Mouse (Mus musculus) limb, embryonic 10.5 days (tissue): ENCODE measurements around the gene Wwox. TPM values are rescaled to one million over a fixed set of nuclear protein-coding genes. Genes with fewer than 3 reads are reported as not detected.

Source experiments
- DNase-seq: peaks from one replicate; pipeline ENCODE4 v3.0.0-alpha.2; 2017; ENCODE audit warnings: low spot score
- H3K27ac ChIP-seq: fragments of 300-500 bp; sonication (generic); 2 replicates; pipeline ENCODE4 v1.5.1; 2016; ENCODE audit warnings: mild to moderate bottlenecking
- H3K27me3 ChIP-seq: fragments of 300-500 bp; sonication (generic); 2 replicates; pipeline ENCODE4 v1.6.1; 2016; ENCODE audit warnings: low read depth, mild to moderate bottlenecking; ENCODE audit not compliant: poor library complexity, severe bottlenecking
- H3K36me3 ChIP-seq: fragments of 300-500 bp; sonication (generic); 2 replicates; pipeline ENCODE4 v1.6.1; 2016; ENCODE audit warnings: mild to moderate bottlenecking, moderate library complexity
- H3K4me1 ChIP-seq: fragments of 300-500 bp; sonication (generic); 2 replicates; pipeline ENCODE4 v1.6.1; 2016
- H3K4me3 ChIP-seq: fragments of 300-500 bp; sonication (generic); 2 replicates; pipeline ENCODE4 v1.5.1; 2016; ENCODE audit warnings: mild to moderate bottlenecking, moderate library complexity
- H3K9me3 ChIP-seq: fragments of 300-500 bp; sonication (generic); replicated peaks from 2 replicates; pipeline ENCODE4 v1.6.1; 2016; ENCODE audit warnings: mild to moderate bottlenecking
- WGBS: fragments of 180-500 bp; shearing (Covaris S2); methylation state at CpG from one replicate; pipeline ENCODE4 v1.1.7; 2016; 5-methylcytosine and 5-hydroxymethylcytosine counted together
- polyA plus RNA-seq: library from polyadenylated mRNA; unstranded; fragments of >200 nt; fragmentation: Nextera tagmentation; extraction: Ambion mirVana; gene quantifications from 2 replicates; pipeline ENCODE4 v1.2.1, GENCODE M21; 2016

Wwox gene
- polyA plus RNA-seq, 1 experiment from 2014 or later, result 8.6 TPM

DNA sequence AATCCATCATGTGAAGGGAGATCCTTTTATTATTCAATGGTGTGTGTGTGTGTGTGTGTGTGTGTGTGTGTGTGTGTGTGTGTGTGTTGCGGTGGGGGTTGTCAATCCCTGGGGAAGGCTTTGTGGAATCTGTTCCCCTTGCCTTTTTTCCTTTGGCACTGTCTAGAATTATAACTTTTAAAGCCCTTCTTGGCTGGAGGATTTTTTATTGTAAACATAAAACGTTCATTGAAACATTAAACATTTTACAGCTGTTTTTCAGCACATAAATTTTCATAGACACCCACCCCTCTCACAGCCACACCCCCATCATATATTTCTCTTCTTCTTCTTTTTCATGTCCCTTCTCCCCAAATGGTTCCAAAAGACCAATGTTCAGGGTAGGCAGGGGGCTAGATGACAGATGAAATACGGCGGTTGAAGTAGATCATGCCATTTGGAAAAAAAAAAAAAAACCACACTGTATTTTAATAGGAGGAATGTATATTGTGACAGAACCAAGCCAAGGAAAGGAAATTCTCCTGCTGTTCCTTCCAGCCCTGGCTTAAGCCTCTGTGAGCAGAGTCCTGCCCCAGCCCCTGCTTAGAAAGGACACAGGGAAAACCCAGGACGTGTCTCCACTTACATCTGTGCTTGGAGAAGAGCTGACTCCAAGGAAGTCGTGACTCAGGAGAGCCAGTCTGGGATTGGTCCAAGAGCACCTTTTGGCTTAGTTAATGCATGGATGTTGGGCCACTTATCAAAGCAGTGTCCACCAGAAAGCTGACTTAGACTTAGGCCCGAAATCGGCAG lies 517.1 kb downstream of the Wwox start:
- no peak overlapping the region for H3K4me3 ChIP-seq
- no peaks in the 10 kb centered on the region for H3K4me1 ChIP-seq
- H3K9me3 ChIP-seq, result no peaks in the 10 kb centered on the region
- H3K27me3 ChIP-seq, result no peaks in the 10 kb centered on the region
- DNase-seq, result no peak
- no peaks in the 10 kb centered on the region for H3K36me3 ChIP-seq
- H3K27ac ChIP-seq, result no peak overlapping the region
- 82% methylated on average over 8 of the region's 8 CpGs for WGBS

GRCm38 (mm10) chr8:114958437-114959107 lies 519.1 kb downstream of the Wwox start:
- no peaks in the 10 kb centered on the region for H3K4me1 ChIP-seq
- H3K27ac ChIP-seq, result no peak overlapping the region
- no peaks in the 10 kb centered on the region for H3K27me3 ChIP-seq
- no peaks in the 10 kb centered on the region for H3K36me3 ChIP-seq
- 81% methylated on average over 16 of the region's 16 CpGs for WGBS
- DNase-seq, result no peak
- no peaks in the 10 kb centered on the region for H3K9me3 ChIP-seq
- H3K4me3 ChIP-seq, result no peak overlapping the region

DNA sequence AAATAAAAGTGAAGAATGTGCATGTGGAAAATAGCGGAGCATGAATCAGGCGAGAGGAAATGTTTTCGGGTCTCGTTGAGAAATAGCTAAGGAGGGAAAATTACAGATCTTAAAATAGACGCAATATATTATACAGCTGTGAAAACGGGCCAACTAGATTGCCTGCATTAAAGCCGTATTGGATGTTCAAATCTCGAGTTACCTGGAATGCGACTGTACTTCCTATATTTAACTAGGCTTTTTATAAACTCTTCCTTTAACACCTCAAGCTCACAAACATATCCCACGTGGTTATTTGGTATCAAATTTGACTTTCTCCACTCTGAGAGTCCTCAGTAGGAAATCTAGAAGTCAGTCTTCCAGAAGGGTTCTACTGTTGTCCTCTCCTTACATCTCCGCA lies 520.0 kb downstream of the Wwox start:
- H3K27ac ChIP-seq, result no peak overlapping the region
- DNase-seq, result no peak
- no peak overlapping the region for H3K4me3 ChIP-seq
- no peaks in the 10 kb centered on the region for H3K36me3 ChIP-seq
- H3K9me3 ChIP-seq, result no peaks in the 10 kb centered on the region
- 94% methylated on average over 11 of the region's 11 CpGs for WGBS
- H3K4me1 ChIP-seq, result no peaks in the 10 kb centered on the region
- no peaks in the 10 kb centered on the region for H3K27me3 ChIP-seq

- WGBS, result 77% methylated on average over 1 of the region's 1 CpGs
- no peaks in the 10 kb centered on the region for H3K36me3 ChIP-seq
- no peak for DNase-seq
Observed at GRCm38 (mm10) chr8:114962494-114962893, 523.0 kb downstream of the Wwox start.

GRCm38 (mm10) chr8:114963282-114963681 lies 523.8 kb downstream of the Wwox start:
- DNase-seq, result no peak
- no peaks in the 10 kb centered on the region for H3K27me3 ChIP-seq
- H3K4me3 ChIP-seq, result no peak overlapping the region
- no peaks in the 10 kb centered on the region for H3K9me3 ChIP-seq
- H3K27ac ChIP-seq, result no peak overlapping the region
- WGBS, result 87% methylated on average over 4 of the region's 4 CpGs
- H3K36me3 ChIP-seq, result no peaks in the 10 kb centered on the region
- H3K4me1 ChIP-seq, result no peaks in the 10 kb centered on the region

More at GRCm38 (mm10) chr8:114962494-114962893, 523.0 kb downstream of the Wwox start:
- Histone ChIP-seq H3K4me1 (no peaks in the 10 kb centered on the region), H3K27ac (no peak overlapping the region), H3K27me3 (no peaks in the 10 kb centered on the region), H3K4me3 (no peak overlapping the region), H3K9me3 (no peaks in the 10 kb centered on the region)

GRCm38 (mm10) chr8:114964206-114964605 lies 524.8 kb downstream of the Wwox start:
- no peaks in the 10 kb centered on the region for H3K36me3 ChIP-seq
- no peaks in the 10 kb centered on the region for H3K27me3 ChIP-seq
- no peaks in the 10 kb centered on the region for H3K4me1 ChIP-seq
- H3K4me3 ChIP-seq, result no peak overlapping the region
- no peak for DNase-seq
- WGBS, result 93% methylated on average over 6 of the region's 6 CpGs
- no peaks in the 10 kb centered on the region for H3K9me3 ChIP-seq
- no peak overlapping the region for H3K27ac ChIP-seq

GRCm38 (mm10) chr8:114968842-114969241 lies 529.4 kb downstream of the Wwox start:
- Histone ChIP-seq H3K4me3 (no peak overlapping the region), H3K27me3 (peaks cover 8% of the 10 kb centered on the region; the same call in 1 of the 2 replicates), H3K4me1 (peaks cover 13% of the 10 kb centered on the region), H3K9me3 (no peaks in the 10 kb centered on the region), H3K36me3 (no peaks in the 10 kb centered on the region), H3K27ac (no peak overlapping the region)
- WGBS, result 86% methylated on average over 4 of the region's 4 CpGs
- no peak for DNase-seq

- H3K4me3 ChIP-seq, result no peak overlapping the region
- WGBS, result 42% methylated on average over 8 of the region's 8 CpGs
Observed at GRCm38 (mm10) chr8:114971378-114971777, 531.9 kb downstream of the Wwox start.

DNA sequence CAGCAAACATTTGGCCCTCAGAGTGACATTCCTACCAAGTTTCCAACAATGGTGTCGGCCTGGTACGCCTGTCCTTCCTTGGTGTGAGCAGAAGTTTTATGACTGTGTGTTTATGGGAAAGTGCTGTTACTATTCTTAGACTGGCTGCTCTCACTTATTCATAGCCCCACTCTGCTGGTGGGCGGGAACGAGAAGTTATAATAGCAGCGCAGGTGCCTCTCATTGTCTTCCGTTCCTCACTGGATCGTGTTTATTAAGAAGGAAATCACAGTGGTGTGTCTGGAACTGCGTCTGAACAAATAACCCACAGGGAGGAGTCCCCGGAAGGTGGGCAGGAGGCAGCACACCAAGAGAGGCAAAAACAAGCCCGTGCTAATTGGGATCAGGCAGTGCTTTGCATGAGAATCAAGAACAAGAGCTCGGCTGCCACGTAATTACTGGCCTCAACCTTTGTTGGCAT lies 533.6 kb downstream of the Wwox start:
- 45% methylated on average over 12 of the region's 12 CpGs for WGBS
- Histone ChIP-seq H3K27me3 (peaks cover 8% of the 10 kb centered on the region; the same call in 1 of the 2 replicates), H3K27ac (no peak overlapping the region), H3K9me3 (no peaks in the 10 kb centered on the region), H3K4me1 (peaks cover 13% of the 10 kb centered on the region), H3K36me3 (no peaks in the 10 kb centered on the region), H3K4me3 (no peak overlapping the region)
- no peak for DNase-seq

More at GRCm38 (mm10) chr8:114971378-114971777, 531.9 kb downstream of the Wwox start:
- peak; percentile 68 for DNase-seq
- no peak overlapping the region for H3K27ac ChIP-seq
- H3K27me3 ChIP-seq, result peaks cover 8% of the 10 kb centered on the region; the same call in 1 of the 2 replicates
- H3K36me3 ChIP-seq, result no peaks in the 10 kb centered on the region
- H3K9me3 ChIP-seq, result no peaks in the 10 kb centered on the region
- peaks cover 13% of the 10 kb centered on the region for H3K4me1 ChIP-seq

- no peaks in the 10 kb centered on the region for H3K36me3 ChIP-seq
- no peak for DNase-seq
- H3K4me3 ChIP-seq, result no peak overlapping the region
- H3K27me3 ChIP-seq, result peaks cover 8% of the 10 kb centered on the region; the same call in 1 of the 2 replicates
- 88% methylated on average over 5 of the region's 5 CpGs for WGBS
- no peak overlapping the region for H3K27ac ChIP-seq
- no peaks in the 10 kb centered on the region for H3K9me3 ChIP-seq
- H3K4me1 ChIP-seq, result peaks cover 13% of the 10 kb centered on the region
Observed at GRCm38 (mm10) chr8:114974336-114974950, 535.0 kb downstream of the Wwox start.

DNA sequence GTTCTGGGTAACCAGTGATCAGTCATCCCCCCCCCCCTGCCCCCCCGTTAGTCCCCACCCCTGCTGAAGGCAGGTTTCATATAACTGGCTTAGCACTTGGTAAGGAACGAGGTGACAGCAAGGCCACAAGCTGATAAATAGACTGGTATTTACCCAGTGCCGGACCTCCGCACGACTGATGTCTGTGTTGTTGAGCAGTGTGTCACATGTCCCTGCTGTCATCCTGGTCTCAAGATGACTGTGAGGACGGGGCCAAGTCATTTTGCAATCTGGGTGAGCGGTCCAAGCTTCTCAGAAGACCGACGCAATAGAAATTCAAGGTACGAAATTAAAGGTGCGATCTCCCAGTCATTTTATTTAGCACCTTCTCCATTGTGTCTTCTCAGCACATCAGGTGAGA lies 538.3 kb downstream of the Wwox start:
- H3K4me1 ChIP-seq, result peaks cover 9% of the 10 kb centered on the region
- DNase-seq, result no peak
- no peaks in the 10 kb centered on the region for H3K36me3 ChIP-seq
- H3K27ac ChIP-seq, result no peak overlapping the region
- no peak overlapping the region for H3K4me3 ChIP-seq
- WGBS, result 77% methylated on average over 11 of the region's 11 CpGs
- H3K9me3 ChIP-seq, result no peaks in the 10 kb centered on the region
- H3K27me3 ChIP-seq, result no peaks in the 10 kb centered on the region

GRCm38 (mm10) chr8:114978206-114978960 lies 538.9 kb downstream of the Wwox start:
- DNase-seq, result no peak
- no peaks in the 10 kb centered on the region for H3K27me3 ChIP-seq
- no peaks in the 10 kb centered on the region for H3K9me3 ChIP-seq
- no peak overlapping the region for H3K27ac ChIP-seq
- no peaks in the 10 kb centered on the region for H3K36me3 ChIP-seq
- peaks cover 3% of the 10 kb centered on the region; the same call in 1 of the 2 replicates for H3K4me1 ChIP-seq
- H3K4me3 ChIP-seq, result no peak overlapping the region
- 86% methylated on average over 15 of the region's 15 CpGs for WGBS
